Comparison of ENCODE assay signal across 30 mouse cellular contexts in the genomic region with DNA sequence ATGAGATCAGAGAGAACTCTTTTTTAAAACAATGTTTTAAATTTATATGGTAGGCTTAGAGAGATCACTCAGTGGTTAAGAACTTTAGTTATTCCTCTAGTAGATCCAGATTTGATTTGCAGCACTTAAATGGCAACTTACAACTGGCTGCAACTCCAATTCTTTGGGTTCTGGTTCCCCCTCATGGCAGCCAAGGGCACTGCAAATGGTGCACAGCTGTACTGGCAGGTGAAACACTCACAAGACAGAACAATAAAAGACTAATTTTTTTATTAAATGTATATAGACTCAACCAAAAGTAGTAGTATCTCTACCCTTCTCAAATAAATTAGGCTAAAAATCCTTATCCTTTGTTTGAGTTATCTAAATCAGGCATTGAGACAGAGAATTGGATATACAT.
A peak's percentile ranks its signal among the peaks of the same experiment; 100 is the strongest.
DNase-seq lines count a peak whose midpoint lies in the region; ATAC-seq and TF ChIP-seq lines count a peak whose summit lies in the region.
"Had no signal": no experiment of that assay in that cellular context is flagged by ENCODE, and none has a peak within 500 bp of the region (broad histone marks: within the 10 kb centered on the region; RNA-seq: fewer than 3 reads in every experiment).

No protein-coding gene starts in this region.

- no peaks in the 10 kb centered on the region for H3K36me3 ChIP-seq in ES-Bruce4 (ENCODE audit: control insufficient read depth, insufficient read depth, low read length, poor library complexity, severe bottlenecking)
- H3K36me3 ChIP-seq in small intestine, adult 2 months (ENCODE audit: control insufficient read depth, insufficient read depth, low read length): no peaks in the 10 kb centered on the region
- H3K36me3 ChIP-seq: hindbrain, embryonic 13.5 days; limb, embryonic 13.5 days; liver, embryonic 12.5 days; midbrain, embryonic 10.5 days; neural tube, embryonic 12.5 days had no signal

- TF ChIP-seq CTCF in layer of hippocampus, adult 2 months (conservative IDR thresholded peaks at IDR 0.05): peak; percentile 60
- peak; percentile 44 for TF ChIP-seq CTCF in ES-Bruce4 (IDR thresholded peaks at IDR 0.05; ENCODE audit: low read depth, low read length)
- peak; percentile 36 for TF ChIP-seq CTCF in Patski (IDR thresholded peaks at IDR 0.05)
- peak; percentile 8; the same call in 1 of the 2 replicates for TF ChIP-seq CTCF in small intestine, adult 2 months (IDR thresholded peaks at IDR 0.05; ENCODE audit: extremely low read depth, insufficient read length, insufficient replicate concordance, low read depth, low read length)

- H3K4me3 ChIP-seq in layer of hippocampus, adult 2 months: no peak overlapping the region
- no peak overlapping the region for H3K4me3 ChIP-seq in ES-Bruce4 (ENCODE audit: low read depth, low read length)
- H3K4me3 ChIP-seq in small intestine, adult 2 months (ENCODE audit: low read depth, low read length): no peak overlapping the region
- H3K4me3 ChIP-seq: forebrain, embryonic 13.5 days; hindbrain, embryonic 13.5 days; limb, embryonic 13.5 days; liver, embryonic 12.5 days; midbrain, embryonic 10.5 days; myocyte; neural tube, embryonic 12.5 days had no signal

- DNase-seq in layer of hippocampus, adult 2 months (ENCODE audit: low spot score in 2 of 2): no peak
- no peak for DNase-seq in layer of hippocampus, postnatal 14 days (ENCODE audit: low spot score in 2 of 2)
- no peak for DNase-seq in Patski (ENCODE audit: low read depth, low spot score)
- DNase-seq in cerebellum, adult 11-12 months: no peak
- no peak for DNase-seq in adrenal gland, adult (ENCODE audit: inconsistent age in 2 of 2, low spot score in 1 of 2)
- DNase-seq: adrenal gland, postnatal 25 days; B cell, adult 2 months; cerebellum, adult 8-10 months; cerebellum, postnatal 36 days; gastrocnemius, postnatal 14 days; heart, adult 11 months; heart, postnatal 4 days; kidney, adult 9 months; kidney, postnatal 14 days; lung, adult 18-20 months; lung, postnatal 14 days; right cerebral cortex, adult 18-20 months; right cerebral cortex, postnatal 4 days; thymus, postnatal 25 days had no signal

- H3K27me3 ChIP-seq in ES-Bruce4 (ENCODE audit: control insufficient read depth, insufficient read depth, low read length, poor library complexity, severe bottlenecking) (no peaks in the 10 kb centered on the region), Patski (no peaks in the 10 kb centered on the region)
- H3K27me3 ChIP-seq in small intestine, adult 2 months (ENCODE audit: control insufficient read depth, insufficient read depth, low read length): no peaks in the 10 kb centered on the region
- H3K27me3 ChIP-seq: CH12.LX; forebrain, embryonic 13.5 days; hindbrain, embryonic 13.5 days; limb, embryonic 13.5 days; liver, embryonic 12.5 days; neural tube, embryonic 12.5 days had no signal

- no peak for TF ChIP-seq POLR2A in ES-Bruce4 (IDR thresholded peaks at IDR 0.05; ENCODE audit: insufficient read depth, low read length)
- no peak for TF ChIP-seq POLR2A in small intestine, adult 2 months (IDR thresholded peaks at IDR 0.05; ENCODE audit: low read depth, low read length)

- in situ Hi-C loops in Patski (cut with MboI; ENCODE audit: low pct_unique_long_range_greater_than_20kb): no loop called here

- no peak overlapping the region for H3K27ac ChIP-seq in layer of hippocampus, adult 2 months
- no peak overlapping the region for H3K27ac ChIP-seq in ES-Bruce4 (ENCODE audit: insufficient read depth, low read length)
- no peak overlapping the region for H3K27ac ChIP-seq in small intestine, adult 2 months (ENCODE audit: insufficient read depth, low read depth, low read length)
- H3K27ac ChIP-seq: forebrain, embryonic 13.5 days; hindbrain, embryonic 13.5 days; limb, embryonic 13.5 days; liver, embryonic 12.5 days; midbrain, embryonic 10.5 days; neural tube, embryonic 12.5 days had no signal

- no peaks in the 10 kb centered on the region for H3K4me1 ChIP-seq in ES-Bruce4 (ENCODE audit: control insufficient read depth, insufficient read depth, low read length)
- H3K4me1 ChIP-seq in small intestine, adult 2 months (ENCODE audit: control insufficient read depth, insufficient read depth, insufficient read length, low read length): no peaks in the 10 kb centered on the region
- H3K4me1 ChIP-seq: forebrain, embryonic 13.5 days; hindbrain, embryonic 13.5 days; limb, embryonic 13.5 days; liver, embryonic 12.5 days; midbrain, embryonic 10.5 days; neural tube, embryonic 12.5 days had no signal

- H3K9me3 ChIP-seq in ES-Bruce4 (replicated peaks; ENCODE audit: control insufficient read depth, insufficient read depth, low read length, poor library complexity, severe bottlenecking): no peaks in the 10 kb centered on the region
- H3K9me3 ChIP-seq: forebrain, embryonic 13.5 days; hindbrain, embryonic 13.5 days; limb, embryonic 13.5 days; liver, embryonic 12.5 days; midbrain, embryonic 10.5 days; neural tube, embryonic 12.5 days had no signal

- no peak for ATAC-seq in Patski
- ATAC-seq: forebrain, embryonic 13.5 days; intestine, embryonic 16.5 days; liver, embryonic 12.5 days had no signal

- POLR2A ChIA-PET in Patski (lab: Charles Lee): no interaction called here

- CTCF ChIA-PET in Patski (lab: Charles Lee): no interaction called here

- TF ChIP-seq EP300 in ES-Bruce4 (IDR thresholded peaks at IDR 0.05; ENCODE audit: insufficient read depth, low read depth, low read length): no peak

- no peak overlapping the region for H3K9ac ChIP-seq in ES-Bruce4 (ENCODE audit: low read depth, poor library complexity, severe bottlenecking)
- H3K9ac ChIP-seq: forebrain, embryonic 13.5 days; hindbrain, embryonic 13.5 days; limb, embryonic 13.5 days; liver, embryonic 12.5 days; neural tube, embryonic 12.5 days had no signal

Comparison
In these comparisons a context has a peak if more than half of its experiments do, and no peak if none do; other contexts are left out.
1. CTCF ChIP-seq: peak in every context shown above with its lines; median percentile 60 in layer of hippocampus, adult 2 months; 44 in ES-Bruce4; 36 in Patski; 8 in small intestine, adult 2 months.